Mouse (Mus musculus) lung, embryonic 14.5 days (tissue): ENCODE data around the gene Opn3. TPM values are rescaled to one million over a fixed set of nuclear protein-coding genes. Genes with fewer than 3 reads are reported as not detected.
A peak's percentile ranks its signal among the peaks of the same experiment; 100 is the strongest.

ENCODE experiments used
- ATAC-seq: fragments of 200-750 bp; cut with Nextera tagmentation; 2 replicates; pipeline ENCODE4 v1.8.0; 2017; ENCODE audit warnings: mild to moderate bottlenecking, moderate TSS enrichment, moderate library complexity; ENCODE audit not compliant: insufficient read depth
- DNase-seq: peaks from one replicate; pipeline ENCODE4 v3.0.0-alpha.2; 2015
- H3K27ac ChIP-seq: fragments of 300-500 bp; sonication (generic); 2 replicates; pipeline ENCODE4 v1.5.1; 2014; ENCODE audit warnings: low read depth, mild to moderate bottlenecking, moderate library complexity
- H3K27me3 ChIP-seq: fragments of 300-500 bp; sonication (generic); 2 replicates; pipeline ENCODE4 v1.6.1; 2014; ENCODE audit warnings: low read length, control low read depth; ENCODE audit not compliant: insufficient read depth
- H3K36me3 ChIP-seq: fragments of 300-500 bp; sonication (generic); 2 replicates; pipeline ENCODE4 v1.6.1; 2014; ENCODE audit warnings: control low read depth; ENCODE audit not compliant: insufficient read depth
- H3K4me1 ChIP-seq: fragments of 300-500 bp; sonication (generic); 2 replicates; pipeline ENCODE4 v1.6.1; 2014; ENCODE audit warnings: antibody characterized with exemption, control low read depth; ENCODE audit not compliant: insufficient read depth
- H3K4me2 ChIP-seq: fragments of 300-500 bp; sonication (generic); 2 replicates; pipeline ENCODE4 v1.6.1; 2014; ENCODE audit warnings: mild to moderate bottlenecking
- H3K4me3 ChIP-seq: fragments of 300-500 bp; sonication (generic); 2 replicates; pipeline ENCODE4 v1.5.1; 2014; ENCODE audit warnings: low read depth, low read length
- H3K9ac ChIP-seq: fragments of 300-500 bp; sonication (generic); 2 replicates; pipeline ENCODE4 v1.6.1; 2014
- H3K9me3 ChIP-seq: fragments of 300-500 bp; sonication (generic); 2 replicates; pipeline ENCODE4 v1.6.1; 2016; ENCODE audit warnings: low read depth, low read length, control low read depth
- CTCF ChIP-seq: IDR thresholded peaks from 2 replicates; pipeline ENCODE4 v1.5.1; 2016; ENCODE audit warnings: antibody characterized with exemption, low read depth
- WGBS: fragments of 180-500 bp; shearing (Covaris S2); extraction: QIAGEN DNeasy Blood & Tissue Kit; methylation state at CpG from one replicate; pipeline ENCODE4 v1.1.7; 2014; 5-methylcytosine and 5-hydroxymethylcytosine counted together
- polyA plus RNA-seq: library from polyadenylated mRNA; unstranded; fragments of >200 nt; fragmentation: Nextera tagmentation; extraction: Ambion mirVana; gene quantifications from 2 replicates; pipeline ENCODE4 v1.2.1, GENCODE M21; 2014

The Opn3 gene
- polyA plus RNA-seq, 1 experiment from 2014 or later: 5.4 TPM

DNA sequence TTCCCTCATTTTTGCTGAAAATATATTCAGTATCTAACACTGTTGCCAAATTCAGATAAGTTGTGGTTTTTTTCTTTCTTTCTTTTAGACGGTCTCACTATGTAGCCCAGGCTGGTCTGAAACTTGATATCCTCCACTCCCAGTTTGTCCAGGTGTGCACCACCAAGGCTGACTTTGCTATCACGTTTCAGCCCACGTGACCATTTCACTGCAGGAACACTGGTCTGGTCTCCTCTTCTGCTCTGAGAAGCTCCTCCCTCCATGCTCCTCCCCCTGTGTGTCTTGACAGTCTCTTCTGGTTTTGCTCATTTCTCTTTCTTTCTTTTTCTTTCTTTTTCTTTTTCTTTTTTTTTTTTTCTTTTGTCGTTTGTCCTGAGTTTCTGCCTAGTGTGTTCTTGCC lies 7.2 kb upstream of the Opn3 start:
- 26% methylated on average over 4 of the region's 4 CpGs for WGBS
- no peak overlapping the region for H3K4me3 ChIP-seq
- no peak overlapping the region for H3K9ac ChIP-seq
- H3K4me1 ChIP-seq: no peaks in the 10 kb centered on the region
- no peaks in the 10 kb centered on the region for H3K9me3 ChIP-seq
- no peaks in the 10 kb centered on the region for H3K36me3 ChIP-seq
- H3K4me2 ChIP-seq: no peak overlapping the region
- no peak overlapping the region for H3K27ac ChIP-seq
- no peaks in the 10 kb centered on the region for H3K27me3 ChIP-seq
- TF ChIP-seq CTCF: no peak
- ATAC-seq (peak; percentile 24; the same call in 1 of the 2 replicates), DNase-seq (no peak)

DNA sequence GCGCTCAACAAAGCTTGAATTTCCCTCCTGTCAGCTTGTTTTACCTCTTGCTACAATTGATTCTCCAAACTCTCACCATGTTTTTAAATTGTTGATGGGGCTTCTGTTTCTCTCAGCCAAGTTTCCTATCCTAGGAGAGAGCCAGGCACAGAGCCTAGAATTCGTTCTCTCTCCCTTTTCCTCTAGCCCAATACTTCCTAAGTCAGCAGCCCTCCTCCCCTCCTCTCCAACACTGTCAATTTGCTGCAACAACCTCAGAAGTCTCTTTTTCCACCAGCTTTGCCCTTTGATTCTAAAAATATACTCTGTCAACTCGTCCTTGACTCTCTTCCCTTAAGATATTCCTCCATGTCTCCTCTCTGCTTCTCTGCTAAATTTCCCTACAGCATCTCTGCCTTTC lies 6.8 kb upstream of the Opn3 start:
- Histone ChIP-seq H3K9ac (no peak overlapping the region), H3K4me1 (no peaks in the 10 kb centered on the region), H3K4me3 (no peak overlapping the region), H3K9me3 (no peaks in the 10 kb centered on the region), H3K27ac (no peak overlapping the region), H3K4me2 (no peak overlapping the region), H3K27me3 (no peaks in the 10 kb centered on the region), H3K36me3 (no peaks in the 10 kb centered on the region)
- DNase-seq: no peak
- no peak for ATAC-seq
- no peak for TF ChIP-seq CTCF
- WGBS: 52% methylated on average over 3 of the region's 3 CpGs

DNA sequence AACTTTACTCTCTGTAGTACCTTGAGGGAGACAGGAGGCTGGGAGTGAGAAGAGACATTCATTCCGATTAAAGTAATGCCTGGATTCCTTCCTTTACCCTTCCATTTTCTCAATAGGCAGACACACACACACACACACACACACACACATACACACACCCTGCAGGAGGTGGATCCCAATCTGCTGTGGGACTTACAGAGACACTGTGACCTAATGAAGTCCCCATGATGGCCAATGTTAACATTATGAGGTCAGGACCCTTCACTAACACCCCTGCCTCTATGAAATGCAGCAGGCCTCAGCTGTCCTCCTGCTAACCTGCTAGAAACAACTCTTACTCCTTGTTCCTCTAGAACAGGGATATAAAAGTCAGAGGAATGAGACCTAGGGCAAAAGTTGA lies 5.7 kb upstream of the Opn3 start, which contains the start of gene Wdr64:
Gene Wdr64 (plus strand): TSS at position 301 of the 400 bp plus-strand sequence.
- Histone ChIP-seq H3K9ac (no peak within 1 kb of the TSS), H3K4me3 (no peak within 1 kb of the TSS), H3K9me3 (no peaks in the 10 kb centered on the region), H3K27ac (no peak within 1 kb of the TSS), H3K4me2 (no peak within 1 kb of the TSS), H3K36me3 (no peaks in the 10 kb centered on the region), H3K4me1 (no peaks in the 10 kb centered on the region), H3K27me3 (no peaks in the 10 kb centered on the region)
- DNase-seq (no peak), ATAC-seq (no peak)
- no peak for TF ChIP-seq CTCF
- WGBS: 68% methylated on average over 1 of the region's 1 CpGs

DNA sequence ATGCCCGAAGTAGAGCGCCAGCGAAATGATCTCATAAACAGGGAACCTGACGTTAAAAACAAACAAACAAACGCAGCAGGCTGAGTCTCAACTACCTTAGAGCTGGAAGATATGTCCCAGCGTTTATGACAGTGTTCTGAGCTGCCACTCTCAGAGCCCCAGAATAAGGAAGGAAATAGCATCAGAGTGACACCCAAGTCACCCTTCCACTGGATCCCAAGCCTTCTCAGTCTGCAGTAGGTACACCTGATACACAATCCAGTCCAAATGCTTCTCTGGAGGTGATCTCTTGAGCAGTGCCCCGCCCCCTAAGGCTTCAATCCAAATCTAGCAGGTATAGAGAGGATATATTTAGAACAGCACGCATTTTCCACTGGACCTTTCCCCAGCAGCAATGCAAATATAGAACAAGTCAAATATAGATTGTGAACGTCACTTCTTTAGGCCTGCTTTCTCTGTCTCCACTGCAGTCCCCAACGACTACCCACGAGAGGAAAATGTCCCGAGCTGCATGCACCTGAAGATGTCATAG lies 919 bp upstream of the Opn3 start:
- no peak for TF ChIP-seq CTCF
- peak overlapping the region; percentile 59 for H3K4me2 ChIP-seq
- H3K36me3 ChIP-seq: no peaks in the 10 kb centered on the region
- peak; percentile 28 for DNase-seq
- peak overlapping the region; percentile 15; the same call in 1 of the 2 replicates for H3K27ac ChIP-seq
- ATAC-seq: peak; percentile 7; the same call in 1 of the 2 replicates
- peak overlapping the region; percentile 36; the same call in 1 of the 2 replicates for H3K9ac ChIP-seq
- no peaks in the 10 kb centered on the region for H3K9me3 ChIP-seq
- H3K27me3 ChIP-seq: no peaks in the 10 kb centered on the region
- H3K4me1 ChIP-seq: no peaks in the 10 kb centered on the region
- WGBS: 31% methylated on average over 12 of the region's 12 CpGs
- peak overlapping the region; percentile 72 for H3K4me3 ChIP-seq

DNA sequence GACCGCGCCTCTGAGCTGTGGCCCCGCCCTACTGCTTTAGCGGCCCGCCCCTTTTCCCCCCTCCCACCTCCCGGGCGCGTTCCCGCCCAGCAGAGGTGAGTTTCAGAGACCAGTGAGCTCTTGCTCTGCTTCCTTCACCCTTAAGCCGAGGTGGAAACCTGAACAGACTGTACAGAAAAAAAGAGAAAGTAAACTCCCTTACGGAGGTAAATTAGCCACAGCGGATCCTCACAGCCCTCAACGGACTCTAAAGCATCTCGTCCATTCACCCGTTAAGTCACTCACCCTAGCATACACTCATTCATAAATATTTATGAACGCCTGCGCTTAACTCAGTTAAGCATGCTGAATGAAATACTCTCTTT lies 403 bp upstream of the Opn3 start:
- TF ChIP-seq CTCF: no peak
- WGBS: under 1% methylated on average over 17 of the region's 17 CpGs
- ATAC-seq (peak; percentile 86; the same call in 1 of the 2 replicates), DNase-seq (no peak)
- peak overlapping the region; percentile 72 for H3K4me3 ChIP-seq
- H3K27ac ChIP-seq: no peak overlapping the region
- no peaks in the 10 kb centered on the region for H3K27me3 ChIP-seq
- no peaks in the 10 kb centered on the region for H3K36me3 ChIP-seq
- peak overlapping the region; percentile 59 for H3K4me2 ChIP-seq
- no peaks in the 10 kb centered on the region for H3K9me3 ChIP-seq
- no peaks in the 10 kb centered on the region for H3K4me1 ChIP-seq
- H3K9ac ChIP-seq: peak overlapping the region; percentile 36; the same call in 1 of the 2 replicates

DNA sequence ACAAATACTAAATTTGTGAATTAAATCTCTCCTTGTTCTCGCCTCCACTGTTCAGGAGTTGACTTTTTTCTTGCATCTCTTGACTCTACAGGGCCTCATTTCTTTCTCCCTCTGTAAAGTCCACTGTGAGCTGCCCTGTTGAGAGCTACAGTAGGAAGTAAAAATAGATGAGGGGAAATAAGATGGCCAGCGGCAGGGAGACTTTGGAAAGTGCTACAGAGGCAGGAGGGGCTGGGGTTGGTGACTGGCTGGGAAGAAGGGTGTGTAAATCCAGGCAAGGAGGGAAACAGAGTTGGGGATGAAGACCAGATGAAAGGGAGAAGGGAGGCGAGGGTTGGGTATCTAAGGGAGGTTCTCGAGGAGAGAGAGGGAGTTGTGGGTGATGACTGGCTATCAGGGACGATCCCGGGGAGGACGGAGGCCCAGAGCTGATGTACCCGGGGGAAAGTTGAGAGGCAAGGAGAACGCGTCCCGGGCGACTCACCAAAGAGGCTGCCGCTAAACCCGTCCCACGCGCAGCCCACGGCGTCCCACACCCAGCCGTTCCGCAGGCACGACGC lies 810 bp downstream of the Opn3 start:
- peak overlapping the region; percentile 83 for H3K27ac ChIP-seq
- no peak for TF ChIP-seq CTCF
- under 1% methylated on average over 22 of the region's 22 CpGs for WGBS

DNA sequence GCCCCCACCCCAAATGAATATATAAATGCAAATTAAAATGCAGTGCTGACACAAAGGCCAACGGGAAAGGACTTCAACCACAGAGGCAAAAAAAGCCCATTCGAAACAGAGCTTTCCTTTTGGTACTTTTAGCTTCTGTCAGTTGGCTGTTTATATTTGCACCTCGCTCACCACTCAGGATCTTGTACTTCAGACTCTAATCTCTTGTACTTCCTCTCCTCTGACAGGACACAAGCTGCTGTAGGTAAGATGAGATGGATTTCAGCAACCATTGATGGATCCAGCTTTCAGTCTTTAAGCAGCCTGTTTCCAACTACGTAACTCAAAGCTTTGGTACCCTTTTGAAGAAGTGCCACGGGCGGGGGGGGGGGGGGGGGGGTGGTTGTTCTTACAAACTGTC lies 11.6 kb downstream of the Opn3 start:
- Histone ChIP-seq H3K4me1 (no peaks in the 10 kb centered on the region), H3K9ac (no peak overlapping the region), H3K4me2 (no peak overlapping the region), H3K9me3 (no peaks in the 10 kb centered on the region), H3K36me3 (peaks cover under 1% of the 10 kb centered on the region; the same call in 1 of the 2 replicates), H3K27me3 (no peaks in the 10 kb centered on the region), H3K4me3 (no peak overlapping the region), H3K27ac (no peak overlapping the region)
- ATAC-seq (no peak), DNase-seq (no peak)
- TF ChIP-seq CTCF: no peak
- 56% methylated on average over 5 of the region's 6 CpGs for WGBS

More for the DNA sequence above, 810 bp downstream of the Opn3 start:
- Histone ChIP-seq H3K4me2 (peak overlapping the region; percentile 88), H3K4me1 (no peaks in the 10 kb centered on the region), H3K27me3 (no peaks in the 10 kb centered on the region), H3K9ac (peak overlapping the region; percentile 79), H3K4me3 (peak overlapping the region; percentile 72), H3K9me3 (no peaks in the 10 kb centered on the region), H3K36me3 (0 out of 2 replicates have a peak, but pooled peaks cover 5% of the 10 kb centered on the region)
- ATAC-seq (no peak), DNase-seq (peak; percentile 31)
